Mouse (Mus musculus) B cell, adult (primary cell): Measurements from ENCODE around the gene Rasgrp3. TPM values are rescaled to one million over a fixed set of nuclear protein-coding genes. Genes with fewer than 3 reads are reported as not detected.

Experiments used
- total RNA-seq: library from RNA; stranded (reverse); gene quantifications from 4 replicates; pipeline ENCODE4 v1.2.4, GENCODE M21; 2023; ENCODE audit not compliant: inconsistent age

The Rasgrp3 gene
- 150 to 190 TPM (median 184 TPM) in 4 replicates for total RNA-seq

DNA sequence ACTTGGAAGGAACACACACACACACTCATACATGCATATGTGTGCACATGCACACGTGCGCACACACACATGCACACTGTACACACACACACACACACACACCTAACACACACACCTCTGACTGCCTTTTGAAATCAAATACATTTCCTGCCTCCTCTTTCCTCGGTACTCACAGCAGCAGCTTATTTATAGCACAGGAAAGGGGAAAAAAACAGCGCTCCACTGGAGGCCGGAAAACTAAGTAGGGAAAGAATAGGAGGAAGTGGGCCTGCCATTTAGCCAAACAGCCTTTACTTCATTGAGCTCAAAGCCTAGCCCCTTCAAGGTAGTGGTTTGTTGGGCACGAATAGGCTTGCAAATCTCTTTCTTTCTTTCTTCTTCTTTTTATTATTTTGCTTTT is at the start of gene Rasgrp3:
Gene Rasgrp3, plus strand, starts transcription at position 298 of the 400 bp plus-strand sequence.

GRCm38 (mm10) chr17:75551512-75552400 is 116.1 kb downstream of the Rasgrp3 start, which contains the start of gene Fam98a:
Gene Fam98a, minus strand, starts transcription at chr17:75551946.

Other genes starting within 250 kb of the Rasgrp3 start
- 40.4 to 51.3 TPM (median 44.7 TPM) in 4 replicates for gene Fam98a, start 116.0 kb downstream of the Rasgrp3 start, total RNA-seq